26 mouse cellular contexts compared by ENCODE assay signal in the genomic region with DNA sequence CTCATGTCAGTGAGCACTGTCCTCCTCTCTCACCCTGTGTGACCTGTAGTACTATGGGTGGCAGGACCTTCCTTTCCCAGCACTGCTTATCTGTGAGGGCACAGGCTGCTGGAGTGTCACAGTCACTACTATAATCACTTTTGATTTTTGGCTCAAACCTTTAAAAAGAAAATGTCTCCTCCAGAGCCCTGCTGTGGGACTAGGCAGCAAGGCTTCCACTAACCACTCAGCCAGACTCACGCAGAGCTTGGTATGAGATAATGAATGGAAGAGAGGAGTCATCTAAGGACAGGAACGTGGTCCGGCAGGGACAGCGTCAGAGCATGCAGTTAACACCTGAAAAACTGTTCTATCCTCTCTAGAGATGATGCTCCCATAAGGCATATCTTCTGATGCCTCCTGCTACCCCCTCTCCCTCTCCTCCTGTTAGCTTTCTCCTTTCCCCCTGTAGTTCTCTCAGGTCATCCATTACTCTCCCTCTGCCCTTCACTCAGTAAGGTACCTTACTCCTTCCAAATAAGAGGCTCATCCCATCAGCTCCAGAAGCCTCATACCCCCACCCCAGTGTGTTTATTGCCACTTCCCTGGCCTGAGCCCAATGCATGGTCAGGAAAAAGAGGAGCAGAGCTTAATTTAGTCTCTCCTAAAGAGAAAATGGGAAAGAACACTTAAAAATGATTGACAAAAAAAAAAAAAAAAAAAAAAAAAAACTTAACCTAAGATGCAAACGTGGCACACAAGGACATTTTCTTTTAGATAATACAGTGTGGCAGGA. TPM values are rescaled to one million over a fixed set of nuclear protein-coding genes. Genes with fewer than 3 reads are reported as not detected.
"Had no signal": no experiment of that assay in that cellular context is flagged by ENCODE, and none has a peak within 500 bp of the region (broad histone marks: within the 10 kb centered on the region; RNA-seq: fewer than 3 reads in every experiment).

No protein-coding gene starts in this region.

- DNase-seq: gastrocnemius, postnatal 14 days; gastrocnemius, postnatal 36 days; heart, adult 18-20 months; heart, postnatal 10 days; kidney, adult 11 months; kidney, adult 2 months; kidney, adult 9 months; kidney, postnatal 14 days; kidney, postnatal 36 days; layer of hippocampus, adult 9-11 months; layer of hippocampus, postnatal 36 days; left cerebral cortex, postnatal 4 days had no signal

RNA-seq across cellular contexts. Expression of gene Rbmxl2, which starts 41.2 kb away (rescaled TPM):
- total RNA-seq: gastrocnemius, adult 18-20 months; gastrocnemius, adult 8-10 months; gastrocnemius, postnatal 14 days; gastrocnemius, postnatal 36 days; heart, adult 18-20 months; heart, adult 8-10 months; heart, postnatal 25 days; hematopoietic stem cell, adult 5-6 weeks; hindbrain, postnatal 0 days; layer of hippocampus, adult 18-20 months; layer of hippocampus, adult 8-10 months; layer of hippocampus, postnatal 14 days; layer of hippocampus, postnatal 36 days; left cerebral cortex, adult 18-20 months; left cerebral cortex, adult 8-10 months; left cerebral cortex, postnatal 10 days; left cerebral cortex, postnatal 25 days; left cerebral cortex, postnatal 4 days; liver, adult 2 months had no signal
